Mouse (Mus musculus) hindbrain, postnatal 0 days (tissue): ENCODE results near the gene Atp8a1. TPM values are rescaled to one million over a fixed set of nuclear protein-coding genes. Genes with fewer than 3 reads are reported as not detected.

Source experiments
- ATAC-seq: fragments of 200-750 bp; cut with Nextera tagmentation; 2 replicates; pipeline ENCODE4 v1.8.0; 2017; ENCODE audit warnings: mild to moderate bottlenecking, moderate TSS enrichment, moderate library complexity
- DNase-seq: peaks from one replicate; pipeline ENCODE4 v3.0.0-alpha.2; 2015; ENCODE audit warnings: low spot score
- H3K27ac ChIP-seq: fragments of 300-500 bp; sonication (generic); 2 replicates; pipeline ENCODE4 v1.5.1; 2014; ENCODE audit warnings: mild to moderate bottlenecking
- H3K27me3 ChIP-seq: fragments of 300-500 bp; sonication (generic); 2 replicates; pipeline ENCODE4 v1.6.1; 2014; ENCODE audit warnings: low read length, mixed read lengths; ENCODE audit not compliant: insufficient read depth
- H3K36me3 ChIP-seq: fragments of 300-500 bp; sonication (generic); 2 replicates; pipeline ENCODE4 v1.6.1; 2014; ENCODE audit warnings: low read length, mixed read lengths; ENCODE audit not compliant: insufficient read depth
- H3K4me1 ChIP-seq: fragments of 300-500 bp; sonication (generic); 2 replicates; pipeline ENCODE4 v1.6.1; 2014; ENCODE audit warnings: antibody characterized with exemption, low read length, mixed read lengths; ENCODE audit not compliant: insufficient read depth
- H3K4me2 ChIP-seq: fragments of 300-500 bp; sonication (generic); 2 replicates; pipeline ENCODE4 v1.6.1; 2014; ENCODE audit warnings: low read depth, mild to moderate bottlenecking, low read length, moderate library complexity, mixed read lengths
- H3K4me3 ChIP-seq: fragments of 300-500 bp; sonication (generic); 2 replicates; pipeline ENCODE4 v1.5.1; 2014; ENCODE audit warnings: low read length
- H3K9ac ChIP-seq: fragments of 300-500 bp; sonication (generic); replicated peaks from 2 replicates; pipeline ENCODE4 v1.6.1; 2014; ENCODE audit warnings: mild to moderate bottlenecking, low read length, moderate library complexity, mixed read lengths
- H3K9me3 ChIP-seq: fragments of 300-500 bp; sonication (generic); 2 replicates; pipeline ENCODE4 v1.6.1; 2016; ENCODE audit warnings: low read length, mixed read lengths
- CTCF ChIP-seq: IDR thresholded peaks from 2 replicates; pipeline ENCODE4 v1.5.1; 2016; ENCODE audit warnings: antibody characterized with exemption, control low read depth, low read depth
- WGBS: fragments of 180-500 bp; shearing (Covaris S2); extraction: QIAGEN DNeasy Blood & Tissue Kit; methylation state at CpG from one replicate; pipeline ENCODE4 v1.1.7; 2014; 5-methylcytosine and 5-hydroxymethylcytosine counted together
- polyA plus RNA-seq: library from polyadenylated mRNA; unstranded; fragments of >200 nt; fragmentation: Nextera tagmentation; extraction: Ambion mirVana; gene quantifications from 2 replicates; pipeline ENCODE4 v1.2.1, GENCODE M21; 2015
- total RNA-seq: library from RNA; depleted of rRNA; stranded (reverse); fragments of >200 nt; gene quantifications from 2 replicates; pipeline ENCODE4 v1.2.3, GENCODE M21; 2014

Gene Atp8a1
- total and polyA plus RNA-seq, 2 experiments from 2014 or later: 41.1 to 78.2 TPM

GRCm38 (mm10) chr5:67846361-67847224 is 641 bp downstream of the Atp8a1 start:
- ATAC-seq: peak; percentile 53; the same call in 1 of the 2 replicates
- no peaks in the 10 kb centered on the region for H3K36me3 ChIP-seq
- H3K9ac ChIP-seq: peak overlapping the region; percentile 77
- H3K9me3 ChIP-seq: no peaks in the 10 kb centered on the region
- peak; percentile 68 for DNase-seq
- no peaks in the 10 kb centered on the region for H3K27me3 ChIP-seq
- H3K4me3 ChIP-seq: peak overlapping the region; percentile 81
- H3K27ac ChIP-seq: peak overlapping the region; percentile 93
- TF ChIP-seq CTCF: peak; percentile 28; the same call in 1 of the 2 replicates
- peak overlapping the region; percentile 84 for H3K4me2 ChIP-seq
- under 1% methylated on average over 38 of the region's 39 CpGs for WGBS
- peaks cover 18% of the 10 kb centered on the region for H3K4me1 ChIP-seq

- H3K4me1 ChIP-seq: peaks cover 18% of the 10 kb centered on the region
- 16% methylated on average over 8 of the region's 8 CpGs for WGBS
- TF ChIP-seq CTCF: no peak
- peak; percentile 53 for DNase-seq
- H3K9ac ChIP-seq: peak overlapping the region; percentile 21; the same call in 1 of the 2 replicates
- H3K36me3 ChIP-seq: no peaks in the 10 kb centered on the region
- peak overlapping the region; percentile 81 for H3K4me3 ChIP-seq
- H3K9me3 ChIP-seq: no peaks in the 10 kb centered on the region
- no peak for ATAC-seq
- no peaks in the 10 kb centered on the region for H3K27me3 ChIP-seq
- no peak overlapping the region for H3K27ac ChIP-seq
- peak overlapping the region; percentile 84 for H3K4me2 ChIP-seq
Measured at GRCm38 (mm10) chr5:67845190-67845691, 2.0 kb downstream of the Atp8a1 start.

DNA sequence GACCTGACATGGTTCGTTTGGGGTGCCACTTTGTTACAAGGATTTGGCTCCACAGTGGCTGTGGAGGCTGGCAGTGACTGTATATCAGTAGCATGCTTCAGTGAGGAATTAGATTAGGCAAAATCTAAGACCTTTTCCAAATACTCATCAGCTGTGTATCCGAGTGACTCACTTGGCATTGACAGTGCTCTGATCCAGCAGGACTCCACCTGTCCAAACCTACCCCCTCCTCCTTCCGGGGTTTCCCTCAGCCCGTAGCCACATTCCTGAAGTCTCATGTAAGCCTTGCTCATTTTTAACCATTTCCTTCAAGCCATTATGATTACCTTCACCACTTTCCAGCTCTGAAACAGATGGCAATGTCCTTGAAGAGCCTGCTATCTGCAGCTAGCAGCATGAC is 3.2 kb downstream of the Atp8a1 start:
- H3K27ac ChIP-seq: no peak overlapping the region
- no peak for ATAC-seq
- no peak for DNase-seq
- no peaks in the 10 kb centered on the region for H3K9me3 ChIP-seq
- H3K27me3 ChIP-seq: no peaks in the 10 kb centered on the region
- no peak for TF ChIP-seq CTCF
- no peak overlapping the region for H3K4me3 ChIP-seq
- peaks cover 18% of the 10 kb centered on the region for H3K4me1 ChIP-seq
- 52% methylated on average over 4 of the region's 4 CpGs for WGBS
- no peaks in the 10 kb centered on the region for H3K36me3 ChIP-seq
- no peak overlapping the region for H3K9ac ChIP-seq
- peak overlapping the region; percentile 84 for H3K4me2 ChIP-seq

- ATAC-seq (peak; percentile 24; the same call in 1 of the 2 replicates), DNase-seq (peak; percentile 71)
- TF ChIP-seq CTCF: peak; percentile 41
- 17% methylated on average over 6 of the region's 6 CpGs for WGBS
- Histone ChIP-seq H3K36me3 (no peaks in the 10 kb centered on the region), H3K27me3 (no peaks in the 10 kb centered on the region), H3K4me1 (peaks cover 18% of the 10 kb centered on the region), H3K9me3 (no peaks in the 10 kb centered on the region), H3K9ac (no peak overlapping the region), H3K4me3 (no peak overlapping the region), H3K4me2 (peak overlapping the region; percentile 8; the same call in 1 of the 2 replicates), H3K27ac (peak overlapping the region; percentile 49)
Measured at GRCm38 (mm10) chr5:67842306-67842705, 4.9 kb downstream of the Atp8a1 start.

GRCm38 (mm10) chr5:67833841-67834240 is 13.4 kb downstream of the Atp8a1 start:
- Histone ChIP-seq H3K4me3 (no peak overlapping the region), H3K27me3 (no peaks in the 10 kb centered on the region), H3K4me1 (no peaks in the 10 kb centered on the region), H3K4me2 (no peak overlapping the region), H3K9ac (no peak overlapping the region), H3K36me3 (no peaks in the 10 kb centered on the region), H3K9me3 (no peaks in the 10 kb centered on the region), H3K27ac (no peak overlapping the region)
- ATAC-seq: no peak
- DNase-seq: no peak
- 95% methylated on average over 5 of the region's 5 CpGs for WGBS
- TF ChIP-seq CTCF: no peak

GRCm38 (mm10) chr5:67831293-67832147 is 15.7 kb downstream of the Atp8a1 start:
- no peaks in the 10 kb centered on the region for H3K9me3 ChIP-seq
- no peak for DNase-seq
- H3K4me2 ChIP-seq: no peak overlapping the region
- ATAC-seq: no peak
- no peak overlapping the region for H3K4me3 ChIP-seq
- H3K4me1 ChIP-seq: no peaks in the 10 kb centered on the region
- no peaks in the 10 kb centered on the region for H3K27me3 ChIP-seq
- no peaks in the 10 kb centered on the region for H3K36me3 ChIP-seq
- no peak for TF ChIP-seq CTCF
- no peak overlapping the region for H3K9ac ChIP-seq
- H3K27ac ChIP-seq: no peak overlapping the region
- WGBS: 81% methylated on average over 10 of the region's 10 CpGs
